Mouse (Mus musculus): ENCODE data around the gene E2f3.

- no peak for TF ChIP-seq POLR2A (IDR thresholded peaks at IDR 0.05; ENCODE audit: insufficient read depth, low read depth, low read length)
- TF ChIP-seq CTCF (IDR thresholded peaks at IDR 0.05) = no peak
Observed at GRCm38 (mm10) chr13:29960416-29960815, 25.4 kb downstream of the E2f3 start.
